Mouse (Mus musculus): ENCODE results near the gene Abat.

The Abat gene

GRCm38 (mm10) chr16:8630419-8630818 lies 117.2 kb downstream of the Abat start:
- no peak for DNase-seq (ENCODE audit: extremely low read depth, low read depth, low spot score)

DNA sequence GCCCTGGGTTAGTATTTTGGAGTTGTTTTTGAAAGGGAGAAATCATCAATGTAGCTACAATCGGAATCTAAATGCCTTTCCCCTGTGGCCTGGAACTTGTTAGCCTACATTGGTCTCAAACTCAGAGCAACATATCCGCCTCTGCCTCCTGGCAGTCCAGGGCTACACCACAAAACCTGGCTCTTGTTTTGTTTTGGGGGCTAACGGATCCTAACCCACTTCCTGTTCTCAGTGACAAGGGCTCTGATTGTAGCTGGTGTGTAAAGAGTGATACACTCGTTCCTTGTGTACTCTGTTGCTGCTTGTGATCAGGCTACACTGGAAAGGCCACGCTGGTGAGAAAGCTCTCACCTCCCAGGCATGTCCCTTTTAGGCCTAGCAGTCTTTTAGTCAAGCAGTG lies 118.2 kb downstream of the Abat start:
- DNase-seq (ENCODE audit: extremely low read depth, low read depth, low spot score): no peak

DNA sequence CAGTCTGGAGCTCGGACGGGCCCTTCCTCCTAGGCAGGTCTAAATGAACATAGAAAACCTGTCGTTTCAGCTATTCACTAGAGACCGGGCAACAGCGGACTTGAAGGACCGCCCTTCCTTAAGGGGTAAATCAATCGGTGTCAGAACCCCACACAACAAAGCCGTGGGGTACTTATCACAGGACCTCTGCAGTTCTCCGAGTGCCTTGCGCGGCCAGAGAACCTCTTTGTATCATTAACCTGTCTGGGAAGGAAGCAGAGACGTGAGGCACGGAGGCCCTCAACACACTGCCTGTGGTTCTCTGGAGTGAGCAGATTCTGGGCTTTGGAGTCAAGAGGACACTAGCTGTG lies 123.6 kb downstream of the Abat start:
- no peak for DNase-seq (ENCODE audit: extremely low read depth, low read depth, low spot score)

DNA sequence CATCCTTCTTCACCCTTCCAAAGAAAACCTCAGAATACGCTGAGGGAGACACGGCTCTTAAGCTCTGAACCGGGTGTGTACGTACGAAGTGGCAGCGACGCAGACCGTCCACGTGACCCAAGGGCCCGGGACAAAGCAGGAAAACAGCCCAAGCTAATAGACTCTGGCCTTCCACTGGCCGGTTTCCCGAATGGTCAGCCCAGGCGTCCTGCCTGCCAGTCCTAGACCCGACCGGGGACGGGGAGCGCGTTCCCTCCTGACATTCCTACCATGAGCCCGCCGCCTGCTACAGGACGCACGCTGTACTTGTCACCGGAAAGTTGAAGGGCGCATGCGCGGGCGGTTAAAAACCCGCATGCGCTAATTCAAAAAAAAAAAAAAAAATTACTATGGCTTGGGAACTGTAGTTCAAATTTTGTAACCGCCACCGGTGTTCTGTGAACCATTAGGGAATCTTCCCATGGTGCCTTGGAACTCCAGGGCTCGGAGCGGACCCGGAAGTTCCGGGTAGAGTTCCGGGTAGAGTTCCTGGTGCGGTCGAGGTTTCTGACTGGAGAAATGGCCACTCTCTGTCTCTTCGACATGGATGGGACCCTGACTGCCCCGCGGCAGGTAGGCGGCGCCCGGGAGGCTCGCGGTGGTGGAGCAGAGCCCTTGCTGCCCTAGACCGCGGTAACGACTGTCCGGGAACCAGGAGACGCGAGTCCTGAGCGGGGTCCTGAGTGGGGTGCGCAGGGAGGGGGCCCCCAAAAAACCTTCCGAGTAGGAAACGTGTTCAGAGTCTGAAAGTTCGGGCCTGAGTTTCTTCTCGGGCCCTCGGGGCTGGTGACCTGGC lies 124.2 kb downstream of the Abat start, which contains the start of the genes Pmm2 and Tmem186:
Gene Pmm2, plus strand, starts transcription at position 458 of the 835 bp plus-strand sequence.
Gene Tmem186, minus strand, starts transcription at position 496 of the 835 bp plus-strand sequence.
- DNase-seq (ENCODE audit: extremely low read depth, low read depth, low spot score): peak; percentile 74

DNA sequence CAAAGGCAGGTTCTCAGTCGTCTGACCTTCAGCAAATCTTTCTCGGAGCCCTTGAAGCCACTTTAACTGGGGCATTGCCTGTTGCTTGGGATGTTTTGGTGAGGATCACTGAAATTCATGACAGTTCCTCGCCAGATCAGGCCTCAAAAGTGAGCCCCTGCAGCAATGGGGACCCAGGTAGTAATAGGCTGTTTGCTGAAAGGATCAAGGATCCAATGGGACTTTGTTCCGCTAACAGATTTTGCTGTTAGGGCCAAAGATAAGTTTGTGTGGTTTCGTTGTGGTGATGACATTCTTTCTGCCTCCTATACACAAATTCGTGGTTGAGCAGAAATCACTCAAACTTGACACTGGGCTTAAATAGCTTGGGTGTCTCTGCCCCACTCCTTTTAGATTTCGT lies 124.9 kb downstream of the Abat start:
- no peak for DNase-seq (ENCODE audit: extremely low read depth, low read depth, low spot score)

GRCm38 (mm10) chr16:8639466-8640191 lies 126.4 kb downstream of the Abat start:
- DNase-seq (ENCODE audit: extremely low read depth, low read depth, low spot score): no peak

DNA sequence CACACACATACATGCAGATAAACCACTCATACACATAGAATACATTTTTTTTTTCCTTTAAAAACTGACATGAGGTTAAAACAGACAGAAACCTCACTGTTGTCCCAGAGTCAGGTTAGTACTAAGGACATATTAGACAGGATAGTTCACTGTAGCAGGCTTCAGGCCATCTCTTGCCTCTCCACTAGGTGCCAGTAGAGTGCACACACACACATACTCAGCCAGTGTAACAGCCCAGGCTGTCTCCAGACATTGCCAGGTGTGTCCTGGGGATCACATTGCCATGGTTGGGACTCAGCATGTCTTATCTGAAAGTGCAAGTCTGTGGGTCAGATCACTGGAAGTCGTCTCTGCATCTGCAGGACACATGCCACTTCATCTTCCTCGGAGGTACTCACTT lies 130.6 kb downstream of the Abat start:
- no peak for DNase-seq (ENCODE audit: extremely low read depth, low read depth, low spot score)

GRCm38 (mm10) chr16:8645546-8645945 lies 132.3 kb downstream of the Abat start:
- DNase-seq (ENCODE audit: extremely low read depth, low read depth, low spot score): no peak

DNA sequence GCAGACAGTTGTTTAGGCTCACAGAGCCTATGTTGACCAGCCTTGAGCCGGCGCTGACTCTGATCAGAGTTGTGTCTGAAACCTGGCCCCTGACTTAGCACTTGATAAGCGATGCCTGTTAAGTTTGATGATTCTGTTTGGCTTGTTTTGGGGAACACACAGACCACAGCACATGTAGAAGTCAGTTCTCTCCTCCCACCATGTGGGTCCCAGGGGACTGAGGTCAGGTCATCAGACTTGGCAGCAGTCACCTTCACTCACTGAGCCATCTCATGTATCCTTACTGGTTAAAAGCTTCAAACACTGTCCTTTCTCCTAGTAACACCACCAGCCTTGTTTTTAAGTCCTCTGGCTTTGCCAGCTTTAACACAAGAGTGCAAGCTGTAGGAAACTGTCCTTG lies 136.8 kb downstream of the Abat start:
- no peak for DNase-seq (ENCODE audit: extremely low read depth, low read depth, low spot score)

GRCm38 (mm10) chr16:8655108-8655507 lies 141.9 kb downstream of the Abat start:
- no peak for DNase-seq (ENCODE audit: extremely low read depth, low read depth, low spot score)

- no peak for DNase-seq (ENCODE audit: extremely low read depth, low read depth, low spot score)
Observed at GRCm38 (mm10) chr16:8655599-8655998, 142.4 kb downstream of the Abat start.

GRCm38 (mm10) chr16:8656256-8656655 lies 143.0 kb downstream of the Abat start:
- no peak for DNase-seq (ENCODE audit: extremely low read depth, low read depth, low spot score)

DNA sequence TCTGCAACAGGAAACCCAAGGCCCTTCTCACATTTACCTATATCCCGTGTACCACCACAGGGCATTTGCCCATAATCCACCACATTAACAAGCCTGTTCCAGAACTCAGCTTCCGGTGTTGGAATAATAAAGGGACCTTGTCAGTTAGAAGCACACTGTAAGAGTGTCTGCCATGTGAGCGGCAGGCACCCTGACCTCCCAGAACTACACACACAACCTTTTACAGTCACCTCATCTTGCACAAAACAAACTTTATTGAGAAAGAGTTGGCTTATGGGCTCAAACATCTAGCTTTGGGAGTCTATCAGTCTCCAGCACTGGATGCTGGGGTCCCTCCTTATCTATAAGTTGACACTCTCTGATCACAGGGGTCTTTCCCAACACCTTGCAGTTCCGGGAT lies 145.1 kb downstream of the Abat start:
- no peak for DNase-seq (ENCODE audit: extremely low read depth, low read depth, low spot score)

DNA sequence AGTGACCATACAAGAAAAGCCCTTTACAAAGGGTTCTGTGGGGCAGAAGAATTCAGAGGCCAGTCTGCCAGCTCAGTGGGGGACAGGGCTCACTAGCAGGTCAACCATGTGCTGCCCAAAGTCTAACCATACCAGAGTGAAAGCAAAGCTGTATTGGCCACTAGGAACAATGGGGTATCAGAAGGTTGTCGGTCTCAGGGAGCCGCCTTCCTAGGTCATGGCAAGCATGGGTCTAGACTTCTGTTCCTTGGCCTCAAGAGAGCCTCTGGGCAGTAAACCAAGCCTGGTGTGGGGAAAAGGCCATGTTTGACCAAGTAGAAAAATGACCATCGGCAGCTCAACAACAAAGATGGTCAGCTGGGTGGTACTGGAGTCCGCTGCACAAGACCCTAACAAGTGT lies 145.5 kb downstream of the Abat start:
- no peak for DNase-seq (ENCODE audit: extremely low read depth, low read depth, low spot score)

- DNase-seq (ENCODE audit: extremely low read depth, low read depth, low spot score): no peak
Observed at GRCm38 (mm10) chr16:8663022-8663421, 149.8 kb downstream of the Abat start.

GRCm38 (mm10) chr16:8663606-8664539 lies 150.6 kb downstream of the Abat start:
- DNase-seq (ENCODE audit: extremely low read depth, low read depth, low spot score): no peak

- DNase-seq (ENCODE audit: extremely low read depth, low read depth, low spot score): no peak
Observed at GRCm38 (mm10) chr16:8665367-8665766, 152.1 kb downstream of the Abat start.

GRCm38 (mm10) chr16:8666452-8666851 lies 153.2 kb downstream of the Abat start:
- DNase-seq (ENCODE audit: extremely low read depth, low read depth, low spot score): no peak

DNA sequence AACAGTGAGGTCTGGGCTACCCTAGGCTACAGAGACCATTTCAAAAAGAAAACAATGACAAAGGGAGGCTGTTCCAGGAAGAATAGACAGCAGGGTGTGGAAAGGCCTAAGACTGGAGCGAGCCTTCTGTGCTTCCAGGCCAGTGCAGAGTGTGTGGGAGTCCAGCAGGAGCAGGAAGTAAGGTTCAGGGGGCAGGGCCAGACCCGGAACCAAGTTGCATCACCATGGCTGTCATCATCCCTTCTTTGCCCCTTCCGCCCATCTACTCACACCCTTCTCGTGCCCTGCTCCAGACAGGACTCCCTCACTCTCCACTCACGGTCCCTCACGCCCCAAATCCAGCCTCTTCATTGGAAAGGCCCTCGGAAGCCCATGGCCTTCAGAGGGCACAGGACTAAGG lies 154.0 kb downstream of the Abat start:
- no peak for DNase-seq (ENCODE audit: extremely low read depth, low read depth, low spot score)

- DNase-seq (ENCODE audit: extremely low read depth, low read depth, low spot score): no peak
Observed at GRCm38 (mm10) chr16:8667814-8668213, 154.6 kb downstream of the Abat start.

- no peak for DNase-seq (ENCODE audit: extremely low read depth, low read depth, low spot score)
Observed at GRCm38 (mm10) chr16:8668386-8668785, 155.2 kb downstream of the Abat start.
